Mouse (Mus musculus): ENCODE results near the gene Strip1. TPM values are rescaled to one million over a fixed set of nuclear protein-coding genes. Genes with fewer than 3 reads are reported as not detected.

Gene Strip1
- polyA plus RNA-seq, 1 experiment: 46.0 TPM

- Histone ChIP-seq H3K4me1 (ENCODE audit: control insufficient read depth, insufficient read depth, low read length) (no peaks in the 10 kb centered on the region), H3K4me3 (ENCODE audit: insufficient read depth, low read depth, low read length) (no peak overlapping the region), H3K27ac (ENCODE audit: insufficient read depth, low read depth, low read length) (no peak overlapping the region), H3K36me3 (ENCODE audit: control insufficient read depth, insufficient read depth, low read length) (no peaks in the 10 kb centered on the region), H3K27me3 (replicated peaks; ENCODE audit: control insufficient read depth, insufficient read depth, low read length) (no peaks in the 10 kb centered on the region)
- DNase-seq: no peak
- no peak for TF ChIP-seq CTCF (conservative IDR thresholded peaks at IDR 0.05; ENCODE audit: insufficient read depth, insufficient read length, low read depth, low read length)
- no peak for TF ChIP-seq POLR2A (IDR thresholded peaks at IDR 0.05; ENCODE audit: low read depth, low read length)
- WGBS: 55% methylated on average over 5 of the region's 5 CpGs
Observed at GRCm38 (mm10) chr3:107637606-107638172, 6.2 kb upstream of the Strip1 start.

GRCm38 (mm10) chr3:107636236-107636635 is 4.7 kb upstream of the Strip1 start:
- no peak for DNase-seq
- H3K27ac ChIP-seq (ENCODE audit: insufficient read depth, low read depth, low read length): no peak overlapping the region
- no peak for TF ChIP-seq CTCF (conservative IDR thresholded peaks at IDR 0.05; ENCODE audit: insufficient read depth, insufficient read length, low read depth, low read length)
- no peak for TF ChIP-seq POLR2A (IDR thresholded peaks at IDR 0.05; ENCODE audit: low read depth, low read length)
- no peaks in the 10 kb centered on the region for H3K4me1 ChIP-seq (ENCODE audit: control insufficient read depth, insufficient read depth, low read length)
- H3K4me3 ChIP-seq (ENCODE audit: insufficient read depth, low read depth, low read length): no peak overlapping the region
- no peaks in the 10 kb centered on the region for H3K36me3 ChIP-seq (ENCODE audit: control insufficient read depth, insufficient read depth, low read length)
- WGBS: 73% methylated on average over 3 of the region's 3 CpGs
- no peaks in the 10 kb centered on the region for H3K27me3 ChIP-seq (replicated peaks; ENCODE audit: control insufficient read depth, insufficient read depth, low read length)

- H3K4me1 ChIP-seq (ENCODE audit: control insufficient read depth, insufficient read depth, low read length): no peaks in the 10 kb centered on the region
- TF ChIP-seq CTCF (conservative IDR thresholded peaks at IDR 0.05; ENCODE audit: insufficient read depth, insufficient read length, low read depth, low read length): no peak
- 70% methylated on average over 8 of the region's 8 CpGs for WGBS
- no peak for DNase-seq
- no peak overlapping the region for H3K4me3 ChIP-seq (ENCODE audit: insufficient read depth, low read depth, low read length)
- H3K27me3 ChIP-seq (replicated peaks; ENCODE audit: control insufficient read depth, insufficient read depth, low read length): no peaks in the 10 kb centered on the region
- no peak overlapping the region for H3K27ac ChIP-seq (ENCODE audit: insufficient read depth, low read depth, low read length)
- H3K36me3 ChIP-seq (ENCODE audit: control insufficient read depth, insufficient read depth, low read length): no peaks in the 10 kb centered on the region
Observed at GRCm38 (mm10) chr3:107635836-107636235, 4.3 kb upstream of the Strip1 start.

DNA sequence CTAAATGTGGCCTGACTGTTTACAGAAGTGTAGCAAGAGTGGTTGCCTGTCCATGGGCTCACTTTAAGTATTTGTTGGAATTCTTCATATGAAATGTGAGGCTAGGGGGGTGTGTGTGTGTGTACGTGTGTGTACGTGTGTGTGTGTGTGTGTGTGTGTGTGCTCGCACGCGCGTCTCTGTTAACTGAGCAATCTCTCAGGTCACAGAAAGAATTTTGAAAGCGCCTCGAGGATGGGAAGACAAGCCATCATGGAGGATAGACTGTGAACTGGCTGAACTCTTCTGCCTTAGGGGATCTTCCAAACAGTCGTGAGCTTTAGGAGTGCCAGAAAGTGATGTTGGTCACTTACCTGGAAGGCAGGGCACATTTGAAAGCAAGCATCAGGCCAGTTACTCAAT is 2.4 kb upstream of the Strip1 start:
- Histone ChIP-seq H3K27me3 (replicated peaks; ENCODE audit: control insufficient read depth, insufficient read depth, low read length) (no peaks in the 10 kb centered on the region), H3K4me1 (ENCODE audit: control insufficient read depth, insufficient read depth, low read length) (peaks cover 3% of the 10 kb centered on the region; the same call in 1 of the 2 replicates), H3K27ac (ENCODE audit: insufficient read depth, low read depth, low read length) (no peak overlapping the region), H3K36me3 (ENCODE audit: control insufficient read depth, insufficient read depth, low read length) (no peaks in the 10 kb centered on the region), H3K4me3 (ENCODE audit: insufficient read depth, low read depth, low read length) (no peak overlapping the region)
- WGBS: 95% methylated on average over 9 of the region's 9 CpGs
- no peak for DNase-seq
- TF ChIP-seq CTCF (conservative IDR thresholded peaks at IDR 0.05; ENCODE audit: insufficient read depth, insufficient read length, low read depth, low read length) (no peak), POLR2A (IDR thresholded peaks at IDR 0.05; ENCODE audit: low read depth, low read length) (no peak)

DNA sequence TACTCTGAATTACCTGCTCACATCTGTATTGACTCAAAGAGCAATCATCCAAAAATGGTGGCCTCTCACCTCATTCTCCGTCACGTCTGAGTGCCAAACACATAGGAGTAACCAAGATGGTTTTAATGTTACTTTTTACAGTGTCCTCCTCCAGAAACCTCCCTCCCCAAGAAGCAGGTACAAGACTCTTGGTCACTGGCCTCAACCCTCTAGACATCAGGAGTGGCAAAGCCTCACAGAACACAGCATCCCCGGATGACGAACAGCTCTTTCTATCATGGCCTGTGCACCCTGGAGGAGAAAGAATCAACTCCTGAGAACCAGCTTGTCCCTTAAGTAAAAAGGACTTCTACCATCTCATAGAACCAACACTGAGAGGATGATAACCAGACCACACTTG is 1.3 kb upstream of the Strip1 start:
- DNase-seq: no peak
- WGBS: 97% methylated on average over 4 of the region's 4 CpGs
- Histone ChIP-seq H3K4me3 (ENCODE audit: insufficient read depth, low read depth, low read length) (no peak overlapping the region), H3K36me3 (ENCODE audit: control insufficient read depth, insufficient read depth, low read length) (no peaks in the 10 kb centered on the region), H3K27me3 (replicated peaks; ENCODE audit: control insufficient read depth, insufficient read depth, low read length) (no peaks in the 10 kb centered on the region), H3K4me1 (ENCODE audit: control insufficient read depth, insufficient read depth, low read length) (peaks cover 3% of the 10 kb centered on the region; the same call in 1 of the 2 replicates), H3K27ac (ENCODE audit: insufficient read depth, low read depth, low read length) (no peak overlapping the region)
- TF ChIP-seq CTCF (conservative IDR thresholded peaks at IDR 0.05; ENCODE audit: insufficient read depth, insufficient read length, low read depth, low read length): no peak
- TF ChIP-seq POLR2A (IDR thresholded peaks at IDR 0.05; ENCODE audit: low read depth, low read length): no peak

- Histone ChIP-seq H3K4me1 (ENCODE audit: control insufficient read depth, insufficient read depth, low read length) (peaks cover 3% of the 10 kb centered on the region; the same call in 1 of the 2 replicates), H3K27me3 (replicated peaks; ENCODE audit: control insufficient read depth, insufficient read depth, low read length) (no peaks in the 10 kb centered on the region), H3K36me3 (ENCODE audit: control insufficient read depth, insufficient read depth, low read length) (0 out of 2 replicates have a peak, but pooled peaks cover 5% of the 10 kb centered on the region), H3K4me3 (ENCODE audit: insufficient read depth, low read depth, low read length) (peak within 1 kb of the TSS; percentile 83), H3K27ac (ENCODE audit: insufficient read depth, low read depth, low read length) (peak within 1 kb of the TSS; percentile 91)
- TF ChIP-seq CTCF (conservative IDR thresholded peaks at IDR 0.05; ENCODE audit: insufficient read depth, insufficient read length, low read depth, low read length) (no peak), POLR2A (IDR thresholded peaks at IDR 0.05; ENCODE audit: low read depth, low read length) (no peak)
- WGBS: under 1% methylated on average over 48 of the region's 48 CpGs
- peak; percentile 88 for DNase-seq
Observed at GRCm38 (mm10) chr3:107630682-107631522, 592 bp downstream of the Strip1 start, which contains the start of gene Gm10961. Gene Gm10961, plus strand, starts transcription at chr3:107631322.

DNA sequence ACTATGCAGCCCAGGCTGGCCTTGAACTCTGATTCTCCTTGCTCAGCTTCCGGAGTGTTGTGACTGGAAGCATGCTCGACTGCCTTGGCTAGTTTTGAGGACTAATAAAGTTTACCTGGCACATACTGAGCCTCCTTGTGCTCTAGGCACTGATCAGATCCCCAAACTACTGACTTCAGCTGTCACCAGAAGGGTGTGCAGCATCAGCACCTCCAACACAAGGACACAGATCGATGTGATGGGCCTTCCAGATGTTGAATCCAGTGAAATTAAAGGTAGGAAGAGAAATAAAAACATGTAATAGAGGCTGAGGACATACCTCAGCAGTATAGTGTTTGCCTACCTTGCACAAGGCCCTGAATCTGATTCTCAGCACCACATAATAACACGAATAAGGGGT is 2.1 kb downstream of the Strip1 start:
- H3K4me1 ChIP-seq (ENCODE audit: control insufficient read depth, insufficient read depth, low read length): peaks cover 3% of the 10 kb centered on the region; the same call in 1 of the 2 replicates
- 90% methylated on average over 4 of the region's 4 CpGs for WGBS
- peaks cover 6% of the 10 kb centered on the region; the same call in 1 of the 2 replicates for H3K36me3 ChIP-seq (ENCODE audit: control insufficient read depth, insufficient read depth, low read length)
- no peaks in the 10 kb centered on the region for H3K27me3 ChIP-seq (replicated peaks; ENCODE audit: control insufficient read depth, insufficient read depth, low read length)
- no peak overlapping the region for H3K4me3 ChIP-seq (ENCODE audit: insufficient read depth, low read depth, low read length)
- H3K27ac ChIP-seq (ENCODE audit: insufficient read depth, low read depth, low read length): no peak overlapping the region
- TF ChIP-seq POLR2A (IDR thresholded peaks at IDR 0.05; ENCODE audit: low read depth, low read length) (no peak), CTCF (conservative IDR thresholded peaks at IDR 0.05; ENCODE audit: insufficient read depth, insufficient read length, low read depth, low read length) (no peak)
- DNase-seq: no peak

Data from kidney, adult 2 months (tissue).